Mouse (Mus musculus) lung, embryonic 14.5 days (tissue): ENCODE data around the gene Gsk3a. TPM values are rescaled to one million over a fixed set of nuclear protein-coding genes. Genes with fewer than 3 reads are reported as not detected.

Experiments
- ATAC-seq: fragments of 200-750 bp; cut with Nextera tagmentation; 2 replicates; pipeline ENCODE4 v1.8.0; 2017; ENCODE audit warnings: mild to moderate bottlenecking, moderate TSS enrichment, moderate library complexity; ENCODE audit not compliant: insufficient read depth
- DNase-seq: peaks from one replicate; pipeline ENCODE4 v3.0.0-alpha.2; 2015
- H3K27ac ChIP-seq: fragments of 300-500 bp; sonication (generic); 2 replicates; pipeline ENCODE4 v1.5.1; 2014; ENCODE audit warnings: low read depth, mild to moderate bottlenecking, moderate library complexity
- H3K27me3 ChIP-seq: fragments of 300-500 bp; sonication (generic); 2 replicates; pipeline ENCODE4 v1.6.1; 2014; ENCODE audit warnings: low read length, control low read depth; ENCODE audit not compliant: insufficient read depth
- H3K36me3 ChIP-seq: fragments of 300-500 bp; sonication (generic); 2 replicates; pipeline ENCODE4 v1.6.1; 2014; ENCODE audit warnings: control low read depth; ENCODE audit not compliant: insufficient read depth
- H3K4me1 ChIP-seq: fragments of 300-500 bp; sonication (generic); 2 replicates; pipeline ENCODE4 v1.6.1; 2014; ENCODE audit warnings: antibody characterized with exemption, control low read depth; ENCODE audit not compliant: insufficient read depth
- H3K4me2 ChIP-seq: fragments of 300-500 bp; sonication (generic); 2 replicates; pipeline ENCODE4 v1.6.1; 2014; ENCODE audit warnings: mild to moderate bottlenecking
- H3K4me3 ChIP-seq: fragments of 300-500 bp; sonication (generic); 2 replicates; pipeline ENCODE4 v1.5.1; 2014; ENCODE audit warnings: low read depth, low read length
- H3K9ac ChIP-seq: fragments of 300-500 bp; sonication (generic); 2 replicates; pipeline ENCODE4 v1.6.1; 2014
- H3K9me3 ChIP-seq: fragments of 300-500 bp; sonication (generic); 2 replicates; pipeline ENCODE4 v1.6.1; 2016; ENCODE audit warnings: low read depth, low read length, control low read depth
- CTCF ChIP-seq: IDR thresholded peaks from 2 replicates; pipeline ENCODE4 v1.5.1; 2016; ENCODE audit warnings: antibody characterized with exemption, low read depth
- WGBS: fragments of 180-500 bp; shearing (Covaris S2); extraction: QIAGEN DNeasy Blood & Tissue Kit; methylation state at CpG from one replicate; pipeline ENCODE4 v1.1.7; 2014; 5-methylcytosine and 5-hydroxymethylcytosine counted together
- polyA plus RNA-seq: library from polyadenylated mRNA; unstranded; fragments of >200 nt; fragmentation: Nextera tagmentation; extraction: Ambion mirVana; gene quantifications from 2 replicates; pipeline ENCODE4 v1.2.1, GENCODE M21; 2014

The Gsk3a gene
- polyA plus RNA-seq, 1 experiment from 2014 or later = 14.9 TPM

DNA sequence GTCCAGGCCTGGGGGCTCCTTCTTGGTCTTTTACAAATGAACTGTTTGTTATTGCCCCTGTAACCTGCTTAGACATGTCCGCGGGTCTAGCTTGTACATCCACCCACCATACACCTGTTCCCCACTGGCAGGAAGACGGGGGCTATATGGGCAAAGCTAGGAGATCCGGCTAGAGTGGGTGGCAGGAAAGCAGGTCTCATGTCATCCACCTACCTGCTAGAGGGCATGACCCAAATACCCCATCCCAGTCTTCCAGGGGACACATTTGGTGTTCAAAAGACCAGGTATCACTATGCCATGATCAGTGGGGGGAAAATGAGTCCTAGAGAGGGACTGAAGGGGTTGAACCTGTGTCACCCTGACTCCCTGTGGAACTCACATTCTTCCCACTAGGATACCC lies 39.8 kb upstream of the Gsk3a start:
- H3K4me3 ChIP-seq = peak overlapping the region; percentile 63; the same call in 1 of the 2 replicates

DNA sequence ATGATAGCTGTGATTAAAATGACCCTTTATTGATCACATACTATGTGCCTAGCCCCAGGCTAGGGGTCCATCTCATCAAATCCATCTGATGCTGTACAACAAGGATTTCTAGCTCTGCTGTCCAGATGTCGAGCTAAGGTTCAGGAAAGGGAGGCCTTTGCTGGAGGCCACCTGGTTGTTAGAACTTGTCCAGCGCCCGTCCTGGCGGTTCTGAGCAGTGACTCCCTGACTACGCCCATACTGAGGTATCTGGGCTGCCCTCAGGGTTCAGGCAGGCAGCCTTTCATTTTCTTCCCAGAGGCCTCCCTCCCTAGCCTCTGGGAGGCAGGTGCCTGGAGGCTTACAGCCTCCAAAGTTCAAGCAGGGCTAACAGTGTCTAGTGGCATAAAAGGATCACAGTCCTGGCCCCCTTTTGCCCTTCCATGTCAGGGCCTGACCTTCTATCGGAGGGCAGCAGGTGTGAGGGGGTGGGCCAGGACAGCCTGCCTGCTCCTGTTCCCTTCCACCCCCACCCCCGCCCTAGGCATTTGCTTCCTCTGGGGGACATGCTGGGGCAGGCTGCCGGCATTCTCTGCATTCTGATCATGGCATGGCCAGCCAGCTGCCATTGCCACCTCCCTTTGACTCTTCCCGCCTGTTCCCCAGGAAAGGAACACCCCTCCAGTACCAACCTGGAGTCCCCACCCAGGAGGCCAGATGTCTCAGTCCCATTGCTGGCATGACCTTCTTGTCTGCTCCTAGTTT lies 38.1 kb upstream of the Gsk3a start:
- WGBS = 56% methylated on average over 9 of the region's 9 CpGs
- H3K9me3 ChIP-seq = no peaks in the 10 kb centered on the region
- H3K9ac ChIP-seq = no peak overlapping the region
- ATAC-seq (no peak), DNase-seq (no peak)
- 0 out of 2 replicates have a peak overlapping the region, but pooled peaks have one; percentile 16 for H3K4me2 ChIP-seq
- no peak for TF ChIP-seq CTCF
- H3K27me3 ChIP-seq = no peaks in the 10 kb centered on the region
- 0 out of 2 replicates have a peak overlapping the region, but pooled peaks have one; percentile 18 for H3K27ac ChIP-seq
- peaks cover 27% of the 10 kb centered on the region; the same call in 1 of the 2 replicates for H3K36me3 ChIP-seq
- H3K4me1 ChIP-seq = peaks cover 12% of the 10 kb centered on the region
- H3K4me3 ChIP-seq = no peak overlapping the region

More for the DNA sequence above, 39.8 kb upstream of the Gsk3a start:
- H3K36me3 ChIP-seq = peaks cover 14% of the 10 kb centered on the region; the same call in 1 of the 2 replicates
- no peak for DNase-seq
- peak overlapping the region; percentile 71 for H3K9ac ChIP-seq
- H3K27ac ChIP-seq = peak overlapping the region; percentile 99
- peaks cover 20% of the 10 kb centered on the region for H3K4me1 ChIP-seq
- no peaks in the 10 kb centered on the region for H3K27me3 ChIP-seq
- WGBS = 78% methylated on average over 4 of the region's 4 CpGs
- ATAC-seq = no peak
- H3K9me3 ChIP-seq = no peaks in the 10 kb centered on the region
- peak overlapping the region; percentile 93 for H3K4me2 ChIP-seq
- TF ChIP-seq CTCF = no peak

DNA sequence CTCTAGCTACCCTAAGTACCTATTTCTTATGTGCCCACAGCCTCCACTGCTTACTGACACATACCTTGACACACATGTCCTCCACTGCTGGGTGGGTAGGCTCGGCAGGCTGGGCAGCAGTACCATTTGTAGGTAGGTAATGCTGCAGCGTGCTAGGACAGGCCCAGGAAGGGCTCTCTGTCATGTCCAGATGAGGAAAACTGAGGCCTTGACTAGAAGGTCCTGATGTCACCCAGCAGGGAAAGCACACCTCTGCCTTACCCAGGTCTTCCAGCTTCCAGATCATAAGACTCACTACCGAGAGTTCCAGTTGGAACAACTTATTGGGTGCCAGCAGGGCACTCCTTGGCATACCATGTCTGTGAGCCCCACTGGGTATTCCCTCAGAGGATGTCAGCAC lies 37.3 kb upstream of the Gsk3a start:
- peaks cover 27% of the 10 kb centered on the region; the same call in 1 of the 2 replicates for H3K36me3 ChIP-seq
- DNase-seq (no peak), ATAC-seq (no peak)
- WGBS = 84% methylated on average over 3 of the region's 3 CpGs
- no peak overlapping the region for H3K27ac ChIP-seq
- H3K9me3 ChIP-seq = no peaks in the 10 kb centered on the region
- no peaks in the 10 kb centered on the region for H3K27me3 ChIP-seq
- TF ChIP-seq CTCF = no peak
- H3K4me3 ChIP-seq = no peak overlapping the region
- no peak overlapping the region for H3K4me2 ChIP-seq
- peaks cover 5% of the 10 kb centered on the region for H3K4me1 ChIP-seq
- peak overlapping the region; percentile 9 for H3K9ac ChIP-seq

DNA sequence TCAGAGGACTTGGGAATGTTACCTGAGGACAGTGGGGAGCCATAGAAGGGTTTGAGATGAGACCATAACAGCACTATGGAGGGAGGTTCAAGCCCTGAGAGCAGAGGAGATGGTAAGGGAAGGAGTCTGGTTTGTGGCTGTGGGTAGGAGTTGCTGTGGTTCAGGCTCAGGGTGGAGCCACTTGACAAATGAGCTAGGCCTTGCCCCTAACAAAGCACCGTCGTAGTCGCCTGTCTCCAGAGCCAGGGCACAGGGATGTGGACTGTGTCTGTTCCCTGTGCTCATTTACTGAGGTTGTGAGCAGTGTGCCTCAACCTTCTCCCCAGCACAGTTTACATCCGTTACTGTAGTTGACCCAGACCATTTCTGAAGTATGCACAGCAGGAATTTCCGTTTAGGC lies 36.9 kb upstream of the Gsk3a start:
- TF ChIP-seq CTCF = no peak
- H3K4me1 ChIP-seq = peaks cover 3% of the 10 kb centered on the region; the same call in 1 of the 2 replicates
- H3K27me3 ChIP-seq = no peaks in the 10 kb centered on the region
- H3K36me3 ChIP-seq = peaks cover 27% of the 10 kb centered on the region; the same call in 1 of the 2 replicates
- no peak for ATAC-seq
- no peak overlapping the region for H3K4me3 ChIP-seq
- WGBS = 27% methylated on average over 5 of the region's 5 CpGs
- no peak overlapping the region for H3K27ac ChIP-seq
- no peaks in the 10 kb centered on the region for H3K9me3 ChIP-seq
- H3K4me2 ChIP-seq = no peak overlapping the region
- peak overlapping the region; percentile 9 for H3K9ac ChIP-seq
- DNase-seq = no peak

DNA sequence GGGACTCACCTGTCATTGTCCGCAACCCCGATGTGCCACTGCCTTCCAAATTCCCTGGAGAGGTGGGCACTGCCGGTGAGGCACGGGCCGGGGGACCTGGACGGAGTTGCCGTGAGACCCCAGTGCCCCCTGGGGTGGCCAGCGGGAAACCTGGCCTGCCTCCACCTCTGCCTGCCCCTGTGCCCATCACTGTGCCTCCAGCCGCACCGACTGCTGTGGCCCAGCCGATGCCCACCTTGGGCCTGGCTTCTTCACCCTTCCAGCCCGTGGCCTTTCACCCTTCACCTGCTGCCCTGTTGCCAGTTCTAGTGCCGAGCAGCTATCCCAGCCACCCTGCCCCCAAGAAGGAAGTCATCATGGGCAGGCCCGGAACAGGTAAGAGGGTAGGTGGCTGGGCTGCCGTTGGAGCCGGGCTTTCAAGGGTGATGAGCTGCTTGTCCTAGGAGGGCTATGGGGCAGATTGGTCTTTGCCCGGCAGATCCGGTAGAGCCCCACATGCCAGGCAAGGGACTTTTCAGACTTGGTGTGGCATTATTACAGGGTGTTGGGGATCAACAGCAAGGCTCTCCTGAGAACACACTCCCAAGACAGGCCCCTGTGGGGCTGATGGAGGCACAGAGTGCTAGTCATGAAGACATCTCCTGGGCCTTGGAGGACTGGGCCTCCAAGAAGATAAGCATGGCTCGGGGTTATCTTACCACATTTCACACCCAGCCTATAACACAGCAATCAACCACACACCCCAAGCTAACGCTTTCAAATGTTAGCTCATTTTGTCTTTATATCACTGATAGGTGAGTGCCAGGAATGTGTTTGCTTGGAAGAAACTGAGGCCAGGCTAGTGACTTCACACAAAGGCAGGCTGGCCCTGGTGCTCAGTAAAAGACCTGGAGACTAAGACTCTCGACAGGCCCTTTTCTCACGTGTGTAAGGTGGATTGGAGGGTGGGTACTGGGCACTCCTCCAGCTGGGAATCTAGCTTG lies 35.9 kb upstream of the Gsk3a start:
- TF ChIP-seq CTCF = no peak
- Histone ChIP-seq H3K36me3 (peaks cover 27% of the 10 kb centered on the region; the same call in 1 of the 2 replicates), H3K4me3 (no peak overlapping the region), H3K4me2 (no peak overlapping the region), H3K9me3 (no peaks in the 10 kb centered on the region), H3K27me3 (no peaks in the 10 kb centered on the region), H3K27ac (peak overlapping the region; percentile 46; the same call in 1 of the 2 replicates), H3K4me1 (peaks cover 7% of the 10 kb centered on the region; the same call in 1 of the 2 replicates), H3K9ac (no peak overlapping the region)
- DNase-seq (no peak), ATAC-seq (no peak)
- 82% methylated on average over 22 of the region's 22 CpGs for whole genome bisulfite sequencing

GRCm38 (mm10) chr7:25272445-25273258 lies 35.0 kb upstream of the Gsk3a start:
- peaks cover 27% of the 10 kb centered on the region; the same call in 1 of the 2 replicates for H3K36me3 ChIP-seq
- 80% methylated on average over 38 of the region's 38 CpGs for WGBS
- no peak for DNase-seq
- TF ChIP-seq CTCF = no peak
- no peaks in the 10 kb centered on the region for H3K9me3 ChIP-seq
- H3K4me1 ChIP-seq = peaks cover 7% of the 10 kb centered on the region; the same call in 1 of the 2 replicates
- no peak overlapping the region for H3K4me2 ChIP-seq
- no peak overlapping the region for H3K4me3 ChIP-seq
- no peaks in the 10 kb centered on the region for H3K27me3 ChIP-seq
- no peak for ATAC-seq
- H3K9ac ChIP-seq = no peak overlapping the region
- H3K27ac ChIP-seq = no peak overlapping the region
